Mouse (Mus musculus) megakaryocyte, embryonic 14.5 days (primary cell): ENCODE data around the gene Sostdc1. TPM values are rescaled to one million over a fixed set of nuclear protein-coding genes. Genes with fewer than 3 reads are reported as not detected.

Experiments
- H3K27me3 ChIP-seq: replicated peaks from 2 replicates; pipeline ENCODE3; 2012; ENCODE audit warnings: inconsistent platforms
- H3K36me3 ChIP-seq: replicated peaks from 2 replicates; pipeline ENCODE3; 2012; ENCODE audit warnings: low read length, inconsistent platforms, mixed read lengths
- H3K4me1 ChIP-seq: 2 replicates; pipeline ENCODE4 v1.6.1; 2012; ENCODE audit warnings: inconsistent platforms
- H3K4me3 ChIP-seq: replicated peaks from 2 replicates; pipeline ENCODE3; 2012; ENCODE audit warnings: moderate library complexity, mild to moderate bottlenecking, inconsistent platforms
- H3K9me3 ChIP-seq: 2 replicates; pipeline ENCODE4 v1.6.1; 2012; ENCODE audit warnings: inconsistent platforms
- FLI1 ChIP-seq: IDR thresholded peaks from 2 replicates; pipeline ENCODE4 v1.6.1; 2012; ENCODE audit warnings: low read length, inconsistent platforms, mixed read lengths
- GATA1 ChIP-seq: IDR thresholded peaks from 3 replicates; pipeline ENCODE4 v1.6.1; 2012; ENCODE audit warnings: mixed read lengths, low read length, inconsistent platforms, borderline replicate concordance
- polyA plus RNA-seq: library from polyadenylated mRNA; stranded (reverse); fragments of >175 nt; gene quantifications from 2 replicates; pipeline ENCODE4 v1.2.3, GENCODE M21; 2012; ENCODE audit warnings: low replicate concordance; ENCODE audit not compliant: insufficient read depth

The Sostdc1 gene
- polyA plus RNA-seq, 1 experiment: not detected

GRCm38 (mm10) chr12:36314446-36314845 lies 507 bp downstream of the Sostdc1 start:
- TF ChIP-seq GATA1 (no peak), FLI1 (no peak)
- H3K9me3 ChIP-seq: 0 out of 2 replicates have a peak, but pooled peaks cover 3% of the 10 kb centered on the region
- H3K4me3 ChIP-seq: no peak overlapping the region
- H3K27me3 ChIP-seq: peaks cover 14% of the 10 kb centered on the region
- no peaks in the 10 kb centered on the region for H3K36me3 ChIP-seq
- peaks cover 6% of the 10 kb centered on the region; the same call in 1 of the 2 replicates for H3K4me1 ChIP-seq

GRCm38 (mm10) chr12:36315527-36315926 lies 1.6 kb downstream of the Sostdc1 start:
- Histone ChIP-seq H3K9me3 (0 out of 2 replicates have a peak, but pooled peaks cover 3% of the 10 kb centered on the region), H3K4me3 (no peak overlapping the region), H3K27me3 (peaks cover 14% of the 10 kb centered on the region), H3K4me1 (peaks cover 6% of the 10 kb centered on the region; the same call in 1 of the 2 replicates), H3K36me3 (no peaks in the 10 kb centered on the region)
- TF ChIP-seq GATA1: no peak
- no peak for TF ChIP-seq FLI1

- TF ChIP-seq GATA1 (no peak), FLI1 (no peak)
- Histone ChIP-seq H3K4me3 (no peak overlapping the region), H3K27me3 (peaks cover 14% of the 10 kb centered on the region), H3K9me3 (0 out of 2 replicates have a peak, but pooled peaks cover 3% of the 10 kb centered on the region), H3K4me1 (peaks cover 6% of the 10 kb centered on the region; the same call in 1 of the 2 replicates), H3K36me3 (no peaks in the 10 kb centered on the region)
Observed at GRCm38 (mm10) chr12:36316056-36316455, 2.1 kb downstream of the Sostdc1 start.

GRCm38 (mm10) chr12:36317036-36317819 lies 3.3 kb downstream of the Sostdc1 start:
- peak overlapping the region; percentile 88 for H3K4me3 ChIP-seq

GRCm38 (mm10) chr12:36317820-36318135 lies 3.8 kb downstream of the Sostdc1 start:
- H3K36me3 ChIP-seq: no peaks in the 10 kb centered on the region
- peaks cover 14% of the 10 kb centered on the region for H3K27me3 ChIP-seq
- peaks cover 6% of the 10 kb centered on the region; the same call in 1 of the 2 replicates for H3K4me1 ChIP-seq
- no peak for TF ChIP-seq FLI1
- no peak overlapping the region for H3K4me3 ChIP-seq
- 0 out of 2 replicates have a peak, but pooled peaks cover 3% of the 10 kb centered on the region for H3K9me3 ChIP-seq

More at GRCm38 (mm10) chr12:36317036-36317819, 3.3 kb downstream of the Sostdc1 start:
- peaks cover 6% of the 10 kb centered on the region; the same call in 1 of the 2 replicates for H3K4me1 ChIP-seq
- no peak for TF ChIP-seq FLI1
- no peak for TF ChIP-seq GATA1
- H3K27me3 ChIP-seq: peaks cover 14% of the 10 kb centered on the region
- H3K36me3 ChIP-seq: no peaks in the 10 kb centered on the region
- H3K9me3 ChIP-seq: 0 out of 2 replicates have a peak, but pooled peaks cover 3% of the 10 kb centered on the region

- no peaks in the 10 kb centered on the region for H3K4me1 ChIP-seq
- no peaks in the 10 kb centered on the region for H3K27me3 ChIP-seq
- TF ChIP-seq GATA1: no peak
- no peak for TF ChIP-seq FLI1
- no peaks in the 10 kb centered on the region for H3K36me3 ChIP-seq
- H3K9me3 ChIP-seq: peaks cover 3% of the 10 kb centered on the region; the same call in 1 of the 2 replicates
- H3K4me3 ChIP-seq: no peak overlapping the region
Observed at GRCm38 (mm10) chr12:36326101-36326521, 12.2 kb downstream of the Sostdc1 start.

- H3K4me3 ChIP-seq: no peak overlapping the region
- no peaks in the 10 kb centered on the region for H3K27me3 ChIP-seq
- TF ChIP-seq GATA1: no peak
- TF ChIP-seq FLI1: no peak
- no peaks in the 10 kb centered on the region for H3K4me1 ChIP-seq
- H3K36me3 ChIP-seq: no peaks in the 10 kb centered on the region
- H3K9me3 ChIP-seq: peaks cover 14% of the 10 kb centered on the region
Observed at GRCm38 (mm10) chr12:36332676-36333075, 18.7 kb downstream of the Sostdc1 start.

GRCm38 (mm10) chr12:36333837-36334281 lies 19.9 kb downstream of the Sostdc1 start:
- H3K36me3 ChIP-seq: no peaks in the 10 kb centered on the region
- peaks cover 14% of the 10 kb centered on the region for H3K9me3 ChIP-seq
- no peaks in the 10 kb centered on the region for H3K4me1 ChIP-seq
- H3K27me3 ChIP-seq: no peaks in the 10 kb centered on the region
- peak overlapping the region; percentile 51 for H3K4me3 ChIP-seq
- TF ChIP-seq FLI1: no peak
- no peak for TF ChIP-seq GATA1

GRCm38 (mm10) chr12:36344131-36344530 lies 30.2 kb downstream of the Sostdc1 start:
- TF ChIP-seq GATA1 (no peak), FLI1 (no peak)
- Histone ChIP-seq H3K4me1 (no peaks in the 10 kb centered on the region), H3K36me3 (no peaks in the 10 kb centered on the region), H3K9me3 (peaks cover 5% of the 10 kb centered on the region; the same call in 1 of the 2 replicates), H3K27me3 (no peaks in the 10 kb centered on the region), H3K4me3 (no peak overlapping the region)

- Histone ChIP-seq H3K4me3 (no peak overlapping the region), H3K4me1 (no peaks in the 10 kb centered on the region), H3K27me3 (no peaks in the 10 kb centered on the region), H3K9me3 (peaks cover 15% of the 10 kb centered on the region; the same call in 1 of the 2 replicates), H3K36me3 (no peaks in the 10 kb centered on the region)
- TF ChIP-seq FLI1: no peak
- TF ChIP-seq GATA1: no peak
Observed at GRCm38 (mm10) chr12:36360064-36360463, 46.1 kb downstream of the Sostdc1 start.
